Mouse (Mus musculus) induced T-regulatory cell, adult 2 months (primary cell): Measurements from ENCODE around the gene Morn3.

Source experiments
- DNase-seq: peaks from one replicate; pipeline ENCODE4 v3.0.0-alpha.2; 2012; ENCODE audit warnings: low read depth

The Morn3 gene

DNA sequence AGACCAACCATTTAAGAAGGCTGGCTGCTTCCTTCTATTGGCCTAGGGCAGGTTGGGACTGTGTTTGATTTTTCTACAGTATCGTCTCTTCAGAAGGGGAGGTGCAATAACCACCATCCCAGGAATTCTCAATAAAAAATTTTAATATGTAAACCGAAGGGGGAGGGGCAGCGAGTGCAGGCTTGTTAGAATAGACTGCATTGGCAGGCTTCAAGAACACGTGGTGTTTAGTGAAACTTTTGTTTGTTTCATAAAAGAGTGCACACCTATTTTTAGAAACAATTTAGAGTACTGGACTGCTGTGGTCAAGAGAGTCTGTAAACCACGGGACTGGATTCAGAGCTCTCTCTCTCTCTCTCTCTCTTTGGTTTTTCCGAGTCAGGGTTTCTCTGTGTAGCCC lies 23.8 kb downstream of the Morn3 start:
- no peak for DNase-seq

DNA sequence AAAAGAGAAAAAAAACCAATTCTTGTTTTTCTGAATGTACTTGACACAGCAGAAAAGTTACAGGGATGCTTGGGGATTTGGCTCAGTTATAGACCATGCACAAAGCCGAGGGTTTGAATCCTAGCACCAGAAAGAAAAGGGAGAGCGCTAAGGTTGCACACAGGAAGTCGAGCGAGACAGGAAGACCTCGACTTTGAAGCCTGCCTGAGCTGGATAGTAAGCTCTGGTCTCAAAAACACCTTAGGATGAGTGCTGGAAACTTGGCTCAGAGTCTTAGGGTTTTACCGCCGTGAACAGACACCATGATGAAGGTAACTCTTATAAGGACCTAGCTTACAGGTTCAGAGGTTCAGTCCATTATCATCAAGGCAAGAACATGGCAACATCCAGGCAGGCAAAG lies 25.4 kb downstream of the Morn3 start:
- DNase-seq, result peak; percentile 71

DNA sequence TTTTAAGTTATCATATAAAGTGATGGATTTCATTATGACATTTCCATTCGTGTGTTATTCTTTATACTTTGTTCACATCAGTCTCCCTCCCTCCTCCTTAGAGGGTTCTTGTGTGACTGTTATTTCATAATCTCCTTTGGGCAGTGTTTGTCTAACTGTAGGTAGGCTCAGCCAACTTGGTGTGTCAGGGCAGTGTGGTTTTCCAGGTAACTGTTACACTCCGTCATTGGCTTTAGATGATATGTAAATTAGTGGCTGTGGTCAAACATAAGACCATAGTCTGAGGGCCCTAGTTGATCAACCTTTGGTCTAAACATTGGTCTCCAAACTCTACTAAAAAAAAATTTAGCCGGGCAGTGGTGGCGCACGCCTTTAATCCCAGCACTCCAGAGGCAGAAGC lies 26.4 kb downstream of the Morn3 start:
- DNase-seq, result no peak

DNA sequence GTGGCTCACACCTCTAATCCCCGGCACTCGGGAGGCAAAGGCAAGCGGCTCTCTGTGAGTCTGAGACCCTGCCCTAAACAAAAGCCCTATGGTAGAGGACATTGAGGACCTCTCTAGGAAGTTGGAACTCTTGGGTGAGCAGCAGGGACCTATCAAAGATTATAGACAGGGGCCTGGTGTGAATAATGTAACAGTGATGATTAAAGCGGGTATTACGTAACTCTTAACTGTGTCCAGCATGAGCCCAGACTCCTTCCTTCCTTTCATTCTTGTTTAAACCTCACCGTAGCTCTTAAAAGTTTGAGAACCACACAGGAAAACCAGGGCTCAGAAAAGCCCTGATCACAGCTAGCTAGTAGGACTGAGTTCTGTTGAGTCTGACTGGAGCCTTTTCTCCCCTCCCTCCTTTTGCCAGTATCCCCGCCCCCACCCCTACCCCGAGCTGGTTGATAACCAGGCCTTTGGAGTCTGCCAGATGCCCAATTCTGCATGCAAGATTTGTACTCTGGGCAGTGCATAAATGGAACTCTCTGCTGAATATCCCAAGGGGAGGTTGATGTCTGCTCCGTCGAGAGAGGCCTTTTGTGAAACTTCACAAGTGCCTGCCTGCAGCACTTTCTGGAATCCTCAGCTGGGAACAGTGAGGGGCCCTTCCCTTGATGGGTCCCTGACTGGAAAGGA lies 27.3 kb downstream of the Morn3 start:
- DNase-seq, result peak; percentile 46

DNA sequence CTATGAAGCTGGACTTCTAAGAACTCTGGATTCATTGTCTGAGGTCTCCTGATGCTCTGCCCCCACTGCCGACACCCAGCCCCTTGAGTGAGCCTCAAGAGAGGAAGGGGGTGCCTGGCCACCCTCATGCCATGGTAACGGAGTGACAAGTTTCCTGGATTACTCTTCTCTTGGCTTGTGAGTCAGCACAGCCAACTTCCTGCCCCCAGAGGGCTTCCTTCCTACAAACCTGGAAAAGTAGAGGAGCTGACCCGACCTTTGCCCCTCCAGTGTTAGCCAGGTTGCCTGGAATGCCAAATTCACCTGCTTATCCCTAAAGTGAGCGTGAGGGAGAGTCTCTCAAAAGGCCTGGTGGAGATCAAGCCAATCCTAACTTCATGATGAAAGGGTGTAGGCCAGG lies 29.3 kb downstream of the Morn3 start:
- peak; percentile 58 for DNase-seq

- peak; percentile 90 for DNase-seq
These were observed 30.9 kb downstream of the Morn3 start for GRCm38 (mm10) chr5:123015915-123016314.

DNA sequence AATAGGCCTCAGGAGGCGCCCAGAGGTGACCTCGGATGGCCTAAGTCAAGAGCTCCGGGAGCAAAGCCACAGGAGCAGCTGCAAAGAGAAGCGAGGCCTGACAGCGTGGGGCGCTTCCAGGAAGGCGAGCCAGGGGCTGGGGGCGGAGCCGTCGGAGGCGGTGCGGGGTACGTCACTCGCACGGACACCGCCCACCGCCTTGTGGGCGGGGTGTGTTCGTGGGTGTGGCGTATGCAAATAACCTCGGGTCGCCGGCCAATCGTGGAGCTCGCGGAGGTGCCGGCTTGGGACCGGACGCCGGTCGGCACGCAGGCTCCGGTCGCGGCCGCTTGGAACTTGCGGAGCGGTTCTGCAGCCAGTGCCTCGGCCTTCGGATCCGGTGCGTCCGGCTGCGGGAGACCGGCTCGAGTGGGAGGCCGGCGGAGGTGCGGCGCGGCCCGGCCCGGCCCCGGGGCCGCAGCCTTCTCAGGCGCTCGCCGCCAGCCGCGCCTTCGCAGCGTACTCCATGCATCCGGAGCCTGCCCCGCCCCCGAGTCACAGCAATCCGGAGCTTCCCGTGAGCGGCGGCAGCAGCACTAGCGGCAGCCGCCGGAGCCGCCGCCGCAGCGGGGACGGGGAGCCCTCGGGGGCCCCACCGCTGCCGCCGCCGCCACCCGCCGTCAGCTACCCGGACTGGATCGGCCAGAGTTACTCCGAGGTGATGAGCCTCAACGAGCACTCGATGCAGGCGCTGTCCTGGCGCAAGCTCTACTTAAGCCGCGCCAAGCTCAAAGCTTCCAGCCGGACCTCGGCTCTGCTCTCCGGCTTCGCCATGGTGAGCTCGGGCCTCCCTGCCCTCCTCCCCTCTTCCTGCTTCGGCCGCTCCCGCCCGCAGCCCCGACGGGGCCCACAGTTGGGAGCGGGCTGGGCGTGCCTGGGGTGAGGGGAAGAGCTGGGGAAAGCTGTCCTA lies 31.8 kb downstream of the Morn3 start, which contains the start of gene Orai1:
Orai1 (plus strand) TSS at position 322 of the 949 bp plus-strand sequence.
- DNase-seq, result peak; percentile 99

- DNase-seq, result peak; percentile 89
These were observed 33.1 kb downstream of the Morn3 start for GRCm38 (mm10) chr5:123013599-123014315.

- DNase-seq, result peak; percentile 48
These were observed 35.1 kb downstream of the Morn3 start for GRCm38 (mm10) chr5:123011705-123012104.

DNA sequence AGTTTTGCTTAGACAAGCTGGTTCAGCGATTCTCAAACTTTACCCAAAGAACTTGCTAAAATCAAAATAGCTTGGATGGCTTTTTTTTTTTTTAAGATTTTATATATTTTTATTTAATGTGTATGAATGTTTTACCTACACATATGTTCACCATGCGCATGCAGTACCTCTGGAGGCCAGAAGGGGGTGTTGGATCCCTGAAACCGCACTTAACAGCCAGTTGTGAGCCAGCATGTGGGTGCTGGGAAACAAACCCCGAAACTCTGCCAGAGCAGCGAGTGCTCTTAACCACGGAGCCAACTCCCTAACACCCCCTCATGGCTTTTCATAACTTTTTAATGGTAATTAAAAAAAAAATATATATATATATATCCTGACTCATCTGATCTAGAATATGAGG lies 36.0 kb downstream of the Morn3 start:
- DNase-seq, result peak; percentile 65

DNA sequence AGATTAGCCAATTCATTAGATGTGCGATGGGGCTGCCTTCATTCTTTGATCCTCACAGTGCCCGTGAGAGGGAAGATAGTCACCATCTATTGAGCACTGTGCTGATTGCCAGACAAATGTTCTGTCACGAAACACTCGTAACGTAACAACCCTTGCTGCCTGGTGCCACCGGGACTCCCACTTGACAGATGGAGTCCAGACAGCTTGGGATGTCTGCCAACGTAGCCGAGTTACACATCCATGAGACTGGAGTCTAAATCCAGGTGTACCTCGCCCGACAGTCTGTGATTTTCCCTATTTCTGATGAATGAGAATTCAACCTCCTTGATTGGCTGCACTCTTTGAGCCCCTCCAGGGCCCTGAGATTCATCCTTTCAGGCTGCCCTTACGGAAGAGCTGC lies 36.9 kb downstream of the Morn3 start:
- DNase-seq, result no peak

GRCm38 (mm10) chr5:123008877-123009493 lies 37.8 kb downstream of the Morn3 start:
- DNase-seq, result no peak

- no peak for DNase-seq
These were observed 40.9 kb downstream of the Morn3 start for GRCm38 (mm10) chr5:123005716-123006592.

GRCm38 (mm10) chr5:123000901-123001300 lies 45.9 kb downstream of the Morn3 start:
- DNase-seq, result no peak

GRCm38 (mm10) chr5:122997205-122998204 lies 49.3 kb downstream of the Morn3 start:
- DNase-seq, result no peak

DNA sequence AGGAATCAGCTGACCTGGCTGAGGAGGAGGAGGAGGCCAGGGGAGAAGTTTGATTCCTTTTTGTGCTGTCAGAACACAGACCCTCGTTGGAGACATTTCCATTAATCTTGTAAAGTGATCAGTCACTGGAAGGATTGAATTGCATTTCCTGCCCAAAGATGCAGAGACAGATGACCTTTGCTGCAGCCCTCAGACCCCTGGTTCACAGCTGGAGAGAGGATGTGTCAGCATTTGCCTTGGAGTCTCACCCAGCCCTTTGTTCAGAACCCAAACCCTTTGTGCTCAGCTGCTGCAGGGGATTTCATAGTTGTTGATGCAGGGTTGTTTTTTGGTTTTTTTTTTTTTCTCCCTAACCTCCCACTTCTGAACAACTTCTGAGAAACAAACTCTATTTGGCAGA lies 51.9 kb downstream of the Morn3 start:
- DNase-seq, result peak; percentile 84

- peak; percentile 100 for DNase-seq
These were observed 52.4 kb downstream of the Morn3 start for GRCm38 (mm10) chr5:122994303-122994846.

- DNase-seq, result peak; percentile 58
These were observed 53.0 kb downstream of the Morn3 start for GRCm38 (mm10) chr5:122993811-122994210.

GRCm38 (mm10) chr5:122991350-122992004 lies 55.3 kb downstream of the Morn3 start:
- DNase-seq, result peak; percentile 54
